Mouse (Mus musculus) forebrain, embryonic 10.5 days (tissue): ENCODE results near the gene Pla2g4a. TPM values are rescaled to one million over a fixed set of nuclear protein-coding genes. Genes with fewer than 3 reads are reported as not detected.

Source experiments
- DNase-seq: peaks from one replicate; pipeline ENCODE4 v3.0.0-alpha.2; 2017; ENCODE audit warnings: low spot score; ENCODE audit errors: extremely low spot score
- H3K27ac ChIP-seq: fragments of 300-500 bp; sonication (generic); 2 replicates; pipeline ENCODE4 v1.5.1; 2016; ENCODE audit warnings: mild to moderate bottlenecking
- H3K27me3 ChIP-seq: fragments of 300-500 bp; sonication (generic); 2 replicates; pipeline ENCODE4 v1.6.1; 2016; ENCODE audit warnings: mild to moderate bottlenecking; ENCODE audit not compliant: poor library complexity, severe bottlenecking
- H3K36me3 ChIP-seq: fragments of 300-500 bp; sonication (generic); replicated peaks from 2 replicates; pipeline ENCODE4 v1.6.1; 2016; ENCODE audit warnings: mild to moderate bottlenecking, moderate library complexity
- H3K4me1 ChIP-seq: fragments of 300-500 bp; sonication (generic); 2 replicates; pipeline ENCODE4 v1.6.1; 2016
- H3K4me3 ChIP-seq: fragments of 300-500 bp; sonication (generic); 2 replicates; pipeline ENCODE4 v1.5.1; 2016; ENCODE audit warnings: mild to moderate bottlenecking, moderate library complexity
- H3K9me3 ChIP-seq: fragments of 300-500 bp; sonication (generic); 2 replicates; pipeline ENCODE4 v1.6.1; 2016; ENCODE audit warnings: mild to moderate bottlenecking, moderate library complexity
- WGBS: fragments of 180-500 bp; shearing (Covaris S2); methylation state at CpG from one replicate; pipeline ENCODE4 v1.1.7; 2016; 5-methylcytosine and 5-hydroxymethylcytosine counted together
- polyA plus RNA-seq: library from polyadenylated mRNA; unstranded; fragments of >200 nt; fragmentation: Nextera tagmentation; extraction: Ambion mirVana; gene quantifications from 2 replicates; pipeline ENCODE4 v1.2.1, GENCODE M21; 2016

Pla2g4a gene
- polyA plus RNA-seq, result 4.5 and 5.0 TPM in 2 replicates

- no peaks in the 10 kb centered on the region for H3K9me3 ChIP-seq
- no peaks in the 10 kb centered on the region for H3K36me3 ChIP-seq
- WGBS, result 29% methylated on average over 15 of the region's 15 CpGs
- DNase-seq, result no peak
- H3K27me3 ChIP-seq, result no peaks in the 10 kb centered on the region
- peak within 1 kb of the TSS; percentile 75 for H3K27ac ChIP-seq
- H3K4me1 ChIP-seq, result peaks cover 11% of the 10 kb centered on the region; the same call in 1 of the 2 replicates
- peak within 1 kb of the TSS; percentile 46 for H3K4me3 ChIP-seq
These were observed at the start of gene Pla2g4a for GRCm38 (mm10) chr1:149960734-149961424. TSS of gene Pla2g4a (minus strand) at chr1:149961290.

GRCm38 (mm10) chr1:150010629-150010979 lies 49.5 kb upstream of the Pla2g4a start:
- H3K4me3 ChIP-seq, result no peak overlapping the region
- 50% methylated on average over 4 of the region's 4 CpGs for whole genome bisulfite sequencing
- H3K9me3 ChIP-seq, result no peaks in the 10 kb centered on the region
- no peak overlapping the region for H3K27ac ChIP-seq
- H3K4me1 ChIP-seq, result no peaks in the 10 kb centered on the region
- H3K27me3 ChIP-seq, result no peaks in the 10 kb centered on the region
- no peak for DNase-seq
- H3K36me3 ChIP-seq, result no peaks in the 10 kb centered on the region

- no peaks in the 10 kb centered on the region for H3K4me1 ChIP-seq
- no peak overlapping the region for H3K4me3 ChIP-seq
- H3K27me3 ChIP-seq, result no peaks in the 10 kb centered on the region
- no peaks in the 10 kb centered on the region for H3K9me3 ChIP-seq
- DNase-seq, result no peak
- no peaks in the 10 kb centered on the region for H3K36me3 ChIP-seq
- H3K27ac ChIP-seq, result no peak overlapping the region
- 73% methylated on average over 18 of the region's 18 CpGs for WGBS
These were observed 49.0 kb upstream of the Pla2g4a start for GRCm38 (mm10) chr1:150009968-150010628.

GRCm38 (mm10) chr1:150009134-150009533 lies 48.0 kb upstream of the Pla2g4a start:
- Histone ChIP-seq H3K36me3 (no peaks in the 10 kb centered on the region), H3K4me1 (no peaks in the 10 kb centered on the region), H3K9me3 (no peaks in the 10 kb centered on the region), H3K27me3 (no peaks in the 10 kb centered on the region), H3K4me3 (no peak overlapping the region), H3K27ac (no peak overlapping the region)
- WGBS, result 95% methylated on average over 9 of the region's 9 CpGs
- no peak for DNase-seq

GRCm38 (mm10) chr1:149975626-149976025 lies 14.5 kb upstream of the Pla2g4a start:
- Histone ChIP-seq H3K27ac (no peak overlapping the region), H3K36me3 (no peaks in the 10 kb centered on the region), H3K4me1 (no peaks in the 10 kb centered on the region), H3K9me3 (no peaks in the 10 kb centered on the region), H3K4me3 (no peak overlapping the region), H3K27me3 (no peaks in the 10 kb centered on the region)
- DNase-seq, result no peak
- WGBS, result 94% methylated on average over 1 of the region's 1 CpGs

- Histone ChIP-seq H3K9me3 (no peaks in the 10 kb centered on the region), H3K27ac (no peak overlapping the region), H3K4me1 (peaks cover 9% of the 10 kb centered on the region; the same call in 1 of the 2 replicates), H3K4me3 (no peak overlapping the region), H3K36me3 (no peaks in the 10 kb centered on the region), H3K27me3 (no peaks in the 10 kb centered on the region)
- no peak for DNase-seq
- WGBS, result 86% methylated on average over 1 of the region's 1 CpGs
These were observed 4.7 kb upstream of the Pla2g4a start for GRCm38 (mm10) chr1:149965826-149966225.

- DNase-seq, result no peak
- Histone ChIP-seq H3K9me3 (no peaks in the 10 kb centered on the region), H3K36me3 (no peaks in the 10 kb centered on the region), H3K4me1 (peaks cover 11% of the 10 kb centered on the region; the same call in 1 of the 2 replicates), H3K27ac (no peak overlapping the region), H3K27me3 (no peaks in the 10 kb centered on the region), H3K4me3 (no peak overlapping the region)
- WGBS, result 83% methylated on average over 9 of the region's 9 CpGs
These were observed 574 bp upstream of the Pla2g4a start for GRCm38 (mm10) chr1:149961425-149962303.

- WGBS, result 92% methylated on average over 4 of the region's 4 CpGs
- no peak for DNase-seq
- H3K4me1 ChIP-seq, result peaks cover 8% of the 10 kb centered on the region; the same call in 1 of the 2 replicates
- no peaks in the 10 kb centered on the region for H3K9me3 ChIP-seq
- H3K27ac ChIP-seq, result no peak overlapping the region
- no peaks in the 10 kb centered on the region for H3K36me3 ChIP-seq
- H3K4me3 ChIP-seq, result 0 out of 2 replicates have a peak overlapping the region, but pooled peaks have one; percentile 46
- H3K27me3 ChIP-seq, result no peaks in the 10 kb centered on the region
These were observed 839 bp downstream of the Pla2g4a start for GRCm38 (mm10) chr1:149960251-149960650.

GRCm38 (mm10) chr1:149959069-149959468 lies 2.0 kb downstream of the Pla2g4a start:
- no peak overlapping the region for H3K4me3 ChIP-seq
- peaks cover 5% of the 10 kb centered on the region; the same call in 1 of the 2 replicates for H3K4me1 ChIP-seq
- no peaks in the 10 kb centered on the region for H3K27me3 ChIP-seq
- H3K36me3 ChIP-seq, result no peaks in the 10 kb centered on the region
- no peak overlapping the region for H3K27ac ChIP-seq
- no peak for DNase-seq
- 89% methylated on average over 1 of the region's 1 CpGs for WGBS
- no peaks in the 10 kb centered on the region for H3K9me3 ChIP-seq

GRCm38 (mm10) chr1:149955482-149955881 lies 5.6 kb downstream of the Pla2g4a start:
- no peak for DNase-seq
- H3K27me3 ChIP-seq, result no peaks in the 10 kb centered on the region
- WGBS, result 89% methylated on average over 4 of the region's 4 CpGs
- H3K9me3 ChIP-seq, result no peaks in the 10 kb centered on the region
- no peak overlapping the region for H3K27ac ChIP-seq
- H3K36me3 ChIP-seq, result no peaks in the 10 kb centered on the region
- no peak overlapping the region for H3K4me3 ChIP-seq
- no peaks in the 10 kb centered on the region for H3K4me1 ChIP-seq

- 94% methylated on average over 6 of the region's 6 CpGs for WGBS
These were observed 7.1 kb downstream of the Pla2g4a start for GRCm38 (mm10) chr1:149954026-149954425.

GRCm38 (mm10) chr1:149952050-149952449 lies 9.0 kb downstream of the Pla2g4a start:
- Histone ChIP-seq H3K4me1 (no peaks in the 10 kb centered on the region), H3K27me3 (no peaks in the 10 kb centered on the region), H3K4me3 (no peak overlapping the region), H3K9me3 (no peaks in the 10 kb centered on the region), H3K36me3 (no peaks in the 10 kb centered on the region), H3K27ac (no peak overlapping the region)
- no peak for DNase-seq

More at GRCm38 (mm10) chr1:149954026-149954425, 7.1 kb downstream of the Pla2g4a start:
- no peak for DNase-seq
- Histone ChIP-seq H3K4me1 (no peaks in the 10 kb centered on the region), H3K36me3 (no peaks in the 10 kb centered on the region), H3K27ac (no peak overlapping the region), H3K9me3 (no peaks in the 10 kb centered on the region), H3K27me3 (no peaks in the 10 kb centered on the region), H3K4me3 (no peak overlapping the region)
